Mouse (Mus musculus) brain, embryonic 14.5 days (tissue): ENCODE measurements at regions not wholly inside any gene's neighbourhood (a gene's known extent, or its start where the extent isn't known, plus 50 kb on each side); places are given as distances from the start of the nearest gene placed in this dataset.
A peak's percentile ranks its signal among the peaks of the same experiment; 100 is the strongest.

Source experiments
- CTCF ChIP-seq: fragments of 200-500 bp; IDR thresholded peaks from 2 replicates; pipeline ENCODE4 v1.5.1; 2012; ENCODE audit warnings: inconsistent platforms, mild to moderate bottlenecking, moderate library complexity, borderline replicate concordance; ENCODE audit not compliant: insufficient read depth, insufficient read length; ENCODE audit errors: extremely low read depth
- POLR2A ChIP-seq: fragments of 200-500 bp; IDR thresholded peaks from 2 replicates; pipeline ENCODE4 v1.6.1; 2012; ENCODE audit warnings: mild to moderate bottlenecking, inconsistent platforms, borderline replicate concordance; ENCODE audit not compliant: poor library complexity, insufficient read depth, insufficient read length, severe bottlenecking; ENCODE audit errors: extremely low read depth

DNA sequence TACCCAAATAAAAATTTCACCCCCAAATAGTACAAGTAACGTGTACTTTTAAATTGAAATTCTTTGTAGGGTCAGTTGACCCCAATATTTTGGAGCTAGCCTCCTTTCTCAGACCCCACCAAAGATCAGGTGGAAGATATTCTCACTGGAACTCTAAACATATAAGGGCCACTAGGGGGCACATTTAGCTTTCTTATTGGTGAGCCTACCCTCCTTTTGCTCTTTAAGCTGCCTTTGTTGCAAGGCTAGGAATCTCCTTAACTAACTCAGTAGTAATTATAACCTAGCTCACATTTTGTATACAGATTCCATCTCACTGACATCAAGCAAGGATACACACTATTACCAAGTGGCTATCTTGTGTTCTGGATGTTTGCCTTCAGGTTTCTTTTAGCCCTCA lies 155.8 kb downstream of the Gm28710 start:
- TF ChIP-seq CTCF (peak; percentile 52; the same call in 1 of the 2 replicates), POLR2A (no peak)
